Mouse (Mus musculus) embryo, embryonic 10.5 days (tissue): ENCODE measurements around the gene Vmn2r72.

Experiments used
- DNase-seq: peaks from one replicate; pipeline ENCODE4 v3.0.0-alpha.2; 2015; ENCODE audit warnings: low spot score

Vmn2r72 gene

GRCm38 (mm10) chr7:85754997-85755396, at the start of gene Vmn2r72:
Vmn2r72 (minus strand) TSS chr7:85755097.
- no peak for DNase-seq
